Mouse (Mus musculus) thymus, adult 2 months (tissue): ENCODE results near the gene Kdm5c. TPM values are rescaled to one million over a fixed set of nuclear protein-coding genes. Genes with fewer than 3 reads are reported as not detected.
"Not testable (repeated sequence)": the region's sequence is repeated elsewhere in the genome, so short reads cannot be mapped to it uniquely, and the experiment has no call there.

Experiments
- DNase-seq: peaks from one replicate; pipeline ENCODE4 v3.0.0; 2021
- H3K27ac ChIP-seq: fragments of 200-500 bp; 2 replicates; pipeline ENCODE4 v1.5.1; 2012; ENCODE audit warnings: low read length, control low read depth; ENCODE audit not compliant: control insufficient read depth, insufficient read depth
- H3K27me3 ChIP-seq: fragments of 200-500 bp; 2 replicates; pipeline ENCODE4 v1.6.1; 2012; ENCODE audit warnings: mild to moderate bottlenecking, low read length, moderate library complexity, mixed read lengths; ENCODE audit not compliant: control insufficient read depth, insufficient read depth
- H3K36me3 ChIP-seq: fragments of 200-500 bp; 2 replicates; pipeline ENCODE4 v1.6.1; 2012; ENCODE audit warnings: mild to moderate bottlenecking, low read length, moderate library complexity; ENCODE audit not compliant: control insufficient read depth, insufficient read depth
- H3K4me1 ChIP-seq: fragments of 200-500 bp; replicated peaks from 2 replicates; pipeline ENCODE4 v1.6.1; 2012; ENCODE audit warnings: low read length; ENCODE audit not compliant: control insufficient read depth, insufficient read depth
- H3K4me3 ChIP-seq: fragments of 200-500 bp; 2 replicates; pipeline ENCODE4 v1.5.1; 2012; ENCODE audit warnings: mild to moderate bottlenecking, low read length, control low read depth, moderate library complexity; ENCODE audit not compliant: control insufficient read depth, insufficient read depth
- CTCF ChIP-seq: fragments of 200-500 bp; IDR thresholded peaks from 2 replicates; pipeline ENCODE4 v1.5.1; 2012; ENCODE audit warnings: mild to moderate bottlenecking, control low read depth, low read length, moderate library complexity, borderline replicate concordance; ENCODE audit not compliant: control insufficient read depth, poor library complexity, insufficient read depth; ENCODE audit errors: extremely low read depth
- POLR2A ChIP-seq: fragments of 200-500 bp; IDR thresholded peaks from 2 replicates; pipeline ENCODE4 v1.6.1; 2012; ENCODE audit warnings: mild to moderate bottlenecking, low read length, control low read depth, moderate library complexity; ENCODE audit not compliant: control insufficient read depth, poor library complexity, insufficient read depth; ENCODE audit errors: extremely low read depth
- WGBS: fragments of 180-500 bp; shearing (Covaris S2); methylation state at CpG from one replicate; pipeline ENCODE4 v1.1.7; 2018; 5-methylcytosine and 5-hydroxymethylcytosine counted together
- polyA plus RNA-seq: library from polyadenylated mRNA; depleted of rRNA; stranded (reverse); fragments of >200 nt; gene quantifications from 2 replicates; pipeline ENCODE4 v1.2.3, GENCODE M21; 2012

Kdm5c gene
- polyA plus RNA-seq, 1 experiment, result 92.5 TPM

GRCm38 (mm10) chrX:152234125-152234524 is 1.3 kb downstream of the Kdm5c start:
- Histone ChIP-seq H3K27ac (no peak overlapping the region), H3K27me3 (no peaks in the 10 kb centered on the region), H3K4me1 (peaks cover 2% of the 10 kb centered on the region; the same call in 1 of the 2 replicates), H3K4me3 (no peak overlapping the region), H3K36me3 (peaks cover 7% of the 10 kb centered on the region)
- TF ChIP-seq POLR2A (no peak), CTCF (no peak)
- WGBS, result 6% methylated on average over 3 of the region's 3 CpGs
- DNase-seq, result no peak

GRCm38 (mm10) chrX:152235758-152236157 is 2.9 kb downstream of the Kdm5c start:
- no peak overlapping the region for H3K27ac ChIP-seq
- H3K27me3 ChIP-seq, result no peaks in the 10 kb centered on the region
- H3K4me1 ChIP-seq, result peaks cover 2% of the 10 kb centered on the region; the same call in 1 of the 2 replicates
- no peak overlapping the region for H3K4me3 ChIP-seq
- 60% methylated on average over 2 of the region's 2 CpGs for WGBS
- DNase-seq, result no peak
- peaks cover 18% of the 10 kb centered on the region for H3K36me3 ChIP-seq
- TF ChIP-seq POLR2A, result no peak
- TF ChIP-seq CTCF, result no peak

- not testable (repeated sequence) for H3K27ac ChIP-seq, H3K27me3 ChIP-seq, H3K4me1 ChIP-seq, H3K4me3 ChIP-seq, DNase-seq
- 87% methylated on average over 6 of the region's 6 CpGs for WGBS
- H3K36me3 ChIP-seq, result peaks cover 68% of the 10 kb centered on the region
These were observed 10.3 kb downstream of the Kdm5c start for GRCm38 (mm10) chrX:152243140-152243539.

- H3K36me3 ChIP-seq, result peaks cover 66% of the 10 kb centered on the region
- WGBS, result 96% methylated on average over 2 of the region's 2 CpGs
- H3K4me1 ChIP-seq, result no peaks in the 10 kb centered on the region
- TF ChIP-seq POLR2A, result no peak
- no peak for TF ChIP-seq CTCF
- no peak overlapping the region for H3K27ac ChIP-seq
- H3K4me3 ChIP-seq, result no peak overlapping the region
- DNase-seq, result no peak
- no peaks in the 10 kb centered on the region for H3K27me3 ChIP-seq
These were observed 11.8 kb downstream of the Kdm5c start for GRCm38 (mm10) chrX:152244492-152245189.

- peaks cover 55% of the 10 kb centered on the region for H3K36me3 ChIP-seq
- H3K4me3 ChIP-seq, result no peak overlapping the region
- no peak for DNase-seq
- WGBS, result 97% methylated on average over 11 of the region's 11 CpGs
- no peak overlapping the region for H3K27ac ChIP-seq
- H3K4me1 ChIP-seq, result no peaks in the 10 kb centered on the region
- TF ChIP-seq POLR2A (no peak), CTCF (no peak)
- no peaks in the 10 kb centered on the region for H3K27me3 ChIP-seq
These were observed 38.4 kb downstream of the Kdm5c start for GRCm38 (mm10) chrX:152271189-152271588.

GRCm38 (mm10) chrX:152279384-152279783 is 46.6 kb downstream of the Kdm5c start:
- H3K27ac ChIP-seq, result no peak overlapping the region
- no peaks in the 10 kb centered on the region for H3K27me3 ChIP-seq
- H3K4me3 ChIP-seq, result no peak overlapping the region
- H3K4me1 ChIP-seq, result no peaks in the 10 kb centered on the region
- TF ChIP-seq CTCF (no peak), POLR2A (no peak)
- no peak for DNase-seq
- no peaks in the 10 kb centered on the region for H3K36me3 ChIP-seq
- WGBS, result 94% methylated on average over 6 of the region's 6 CpGs

- TF ChIP-seq POLR2A (no peak), CTCF (no peak)
- H3K4me3 ChIP-seq, result no peak overlapping the region
- H3K4me1 ChIP-seq, result no peaks in the 10 kb centered on the region
- H3K27ac ChIP-seq, result no peak overlapping the region
- no peaks in the 10 kb centered on the region for H3K27me3 ChIP-seq
- H3K36me3 ChIP-seq, result no peaks in the 10 kb centered on the region
- DNase-seq, result no peak
- 71% methylated on average over 3 of the region's 3 CpGs for WGBS
These were observed 51.9 kb downstream of the Kdm5c start for GRCm38 (mm10) chrX:152284746-152285145.

- H3K4me1 ChIP-seq, H3K4me3 ChIP-seq, H3K36me3 ChIP-seq, H3K27ac ChIP-seq, DNase-seq, H3K27me3 ChIP-seq: not testable (repeated sequence)
- 88% methylated on average over 1 of the region's 1 CpGs for WGBS
These were observed 54.2 kb downstream of the Kdm5c start for GRCm38 (mm10) chrX:152287026-152287425.
